Mouse (Mus musculus) central nervous system, embryonic 18 days (tissue): Measurements from ENCODE around the gene Hpgd. TPM values are rescaled to one million over a fixed set of nuclear protein-coding genes. Genes with fewer than 3 reads are reported as not detected.

Experiments
- polyA plus RNA-seq: library from polyadenylated mRNA; depleted of rRNA; stranded (reverse); fragments of >200 nt; gene quantifications from 2 replicates; pipeline ENCODE4 v1.2.3, GENCODE M21; 2012; rRNA removed

The Hpgd gene
- polyA plus RNA-seq: 5.2 and 6.2 TPM in 2 replicates

GRCm38 (mm10) chr8:56294373-56294877 is at the start of gene Hpgd:
Gene Hpgd (plus strand): TSS chr8:56294585.

